Comparison of ENCODE assay signal across 12 mouse cellular contexts in the genomic region with DNA sequence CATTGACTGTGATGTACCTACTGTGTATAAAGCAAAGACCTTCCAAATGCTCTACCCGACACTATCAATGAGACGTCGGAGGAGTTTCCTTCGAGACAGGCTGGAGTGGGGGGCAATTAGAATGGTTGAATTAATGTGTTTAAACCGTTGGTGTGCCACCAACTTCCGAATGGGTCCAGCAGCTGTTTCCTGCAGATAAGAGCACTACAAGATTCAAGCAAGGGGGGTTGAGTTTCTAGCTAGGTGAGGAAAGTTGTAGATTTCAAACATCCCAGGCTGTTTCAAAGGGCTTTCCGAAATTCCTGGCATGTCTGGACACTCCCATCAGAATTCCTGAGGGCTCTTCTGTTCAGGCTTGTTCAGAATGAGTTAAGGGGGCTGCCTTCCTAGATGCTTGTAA. TPM values are rescaled to one million over a fixed set of nuclear protein-coding genes. Genes with fewer than 3 reads are reported as not detected.
DNase-seq lines count a peak whose midpoint lies in the region; ATAC-seq lines count a peak whose summit lies in the region.
"Had no signal": no experiment of that assay in that cellular context is flagged by ENCODE, and none has a peak within 500 bp of the region (broad histone marks: within the 10 kb centered on the region; RNA-seq: fewer than 3 reads in every experiment).

No protein-coding gene starts in this region.

- H3K9ac ChIP-seq in embryonic facial prominence, embryonic 11.5 days (replicated peaks; ENCODE audit: low read length) = no peak overlapping the region

- no peak overlapping the region for H3K27ac ChIP-seq in embryonic facial prominence, embryonic 11.5 days (replicated peaks; ENCODE audit: low read depth, low read length)
- no peak overlapping the region for H3K27ac ChIP-seq in embryonic facial prominence, embryonic 10.5 days (replicated peaks)
- H3K27ac ChIP-seq: midbrain, embryonic 10.5 days had no signal

- H3K36me3 ChIP-seq in embryonic facial prominence, embryonic 11.5 days (replicated peaks; ENCODE audit: control insufficient read depth, insufficient read depth, low read depth, low read length) = no peaks in the 10 kb centered on the region
- H3K36me3 ChIP-seq in embryonic facial prominence, embryonic 10.5 days (replicated peaks) = no peaks in the 10 kb centered on the region
- H3K36me3 ChIP-seq: midbrain, embryonic 10.5 days had no signal

- DNase-seq in embryonic facial prominence, embryonic 11.5 days (ENCODE audit: low spot score) = peak; percentile 36
- no peak for DNase-seq in embryonic facial prominence, embryonic 10.5 days (ENCODE audit: low spot score)
- peak; percentile 22 for DNase-seq in c-Kit-positive CD71-positive TER-119-negative erythroid progenitor cells, embryonic 14.5 days (ENCODE audit: low read depth)
- DNase-seq in kidney, postnatal 10 days = peak; percentile 24
- peak; percentile 73 for DNase-seq in lung, postnatal 10 days
- no peak for DNase-seq in cerebellum, postnatal 10 days
- DNase-seq in spleen, postnatal 14 days (ENCODE audit: low spot score in 2 of 2) = no peak
- no peak for DNase-seq in layer of hippocampus, postnatal 25 days (ENCODE audit: extremely low spot score in 1 of 2, low spot score in 1 of 2)
- DNase-seq: B cell, adult 2 months; cerebellum, adult 18-20 months had no signal

- H3K27me3 ChIP-seq in embryonic facial prominence, embryonic 11.5 days (ENCODE audit: control insufficient read depth, insufficient read depth, low read length) = no peaks in the 10 kb centered on the region
- H3K27me3 ChIP-seq in embryonic facial prominence, embryonic 10.5 days (replicated peaks; ENCODE audit: low read depth, poor library complexity, severe bottlenecking) = no peaks in the 10 kb centered on the region

- no peak overlapping the region for H3K4me3 ChIP-seq in embryonic facial prominence, embryonic 11.5 days (ENCODE audit: low read depth, low read length)
- H3K4me3 ChIP-seq in embryonic facial prominence, embryonic 10.5 days = no peak overlapping the region
- H3K4me3 ChIP-seq: midbrain, embryonic 10.5 days had no signal

- no peaks in the 10 kb centered on the region for H3K4me1 ChIP-seq in embryonic facial prominence, embryonic 11.5 days (ENCODE audit: control insufficient read depth, insufficient read depth, low read length)
- H3K4me1 ChIP-seq in embryonic facial prominence, embryonic 10.5 days = 0 out of 2 replicates have a peak, but pooled peaks cover 3% of the 10 kb centered on the region
- H3K4me1 ChIP-seq: midbrain, embryonic 10.5 days had no signal

- H3K9me3 ChIP-seq in embryonic facial prominence, embryonic 11.5 days (replicated peaks; ENCODE audit: control insufficient read depth, low read length) = no peaks in the 10 kb centered on the region
- H3K9me3 ChIP-seq in embryonic facial prominence, embryonic 10.5 days = no peaks in the 10 kb centered on the region
- H3K9me3 ChIP-seq: midbrain, embryonic 10.5 days had no signal

- ATAC-seq in embryonic facial prominence, embryonic 11.5 days (replicated peaks; ENCODE audit: insufficient number of reproducible peaks, low FRiP score, low TSS enrichment, low read depth) = no peak

- no peak overlapping the region for H3K4me2 ChIP-seq in embryonic facial prominence, embryonic 11.5 days (ENCODE audit: low read depth, low read length)

- 69% methylated on average over 7 of the region's 7 CpGs for WGBS in embryonic facial prominence, embryonic 11.5 days
- 68% methylated on average over 7 of the region's 7 CpGs for WGBS in embryonic facial prominence, embryonic 10.5 days

RNA-seq across cellular contexts. Expression of a gene that starts 22.9 kb away (rescaled TPM):
- 2.5 and 3.2 TPM in 2 replicates for polyA plus RNA-seq in embryonic facial prominence, embryonic 11.5 days (2014; fragmentation: Nextera tagmentation; extraction: Ambion mirVana)
- 2.0 and 2.5 TPM in 2 replicates for polyA plus RNA-seq in embryonic facial prominence, embryonic 10.5 days (2016; fragmentation: Nextera tagmentation; extraction: Ambion mirVana)
- total RNA-seq in layer of hippocampus, postnatal 25 days (2021) = 1 to 10 TPM; 5.4 to 6.9 TPM
- total RNA-seq: neutrophil, adult 5-6 weeks had no signal

RNA-seq across cellular contexts. Expression of a gene that starts 54.6 kb away (rescaled TPM):
- 4.8 and 5.1 TPM in 2 replicates for polyA plus RNA-seq in embryonic facial prominence, embryonic 11.5 days (2014; fragmentation: Nextera tagmentation; extraction: Ambion mirVana)
- 3.7 and 3.9 TPM in 2 replicates for polyA plus RNA-seq in embryonic facial prominence, embryonic 10.5 days (2016; fragmentation: Nextera tagmentation; extraction: Ambion mirVana)
- 10 to 100 TPM; 19.1 to 20.3 TPM for total RNA-seq in layer of hippocampus, postnatal 25 days (2021)

Comparison
In these comparisons a context has a peak if more than half of its experiments do, and no peak if none do; other contexts are left out.
1. DNase-seq: peak in embryonic facial prominence, embryonic 11.5 days (single experiment), c-Kit-positive CD71-positive TER-119-negative erythroid progenitor cells, embryonic 14.5 days (single experiment), kidney, postnatal 10 days (single experiment) and lung, postnatal 10 days (single experiment); none in embryonic facial prominence, embryonic 10.5 days (single experiment), cerebellum, postnatal 10 days (0 of 2), spleen, postnatal 14 days (0 of 2) and layer of hippocampus, postnatal 25 days (0 of 2).